Mouse (Mus musculus) CH12.LX (cell line): ENCODE data around the gene Emilin3.

Experiments
- CTCF ChIP-seq, 2 experiments: IDR thresholded peaks in 1 of 2; conservative IDR thresholded peaks in 1 of 2; 2 replicates each; pipeline ENCODE4 v1.5.1; 2011 to 2012; ENCODE audit warnings: low read depth in 2 of 2, low read length in 2 of 2, improper control_type of control experiment in 1 of 2, inconsistent platforms in 1 of 2, mild to moderate bottlenecking in 1 of 2, moderate library complexity in 1 of 2
- ELF1 ChIP-seq: IDR thresholded peaks from 2 replicates; pipeline ENCODE4 v1.6.1; 2014; ENCODE audit warnings: low read depth, mild to moderate bottlenecking, inconsistent platforms, low read length, improper control_type of control experiment
- GABPA ChIP-seq: IDR thresholded peaks from 2 replicates; pipeline ENCODE4 v1.6.1; 2012; ENCODE audit warnings: low read depth, low read length, improper control_type of control experiment, inconsistent platforms; ENCODE audit not compliant: insufficient replicate concordance
- HCFC1 ChIP-seq: IDR thresholded peaks from 2 replicates; pipeline ENCODE4 v1.6.1; 2012; ENCODE audit warnings: low read depth, mild to moderate bottlenecking, inconsistent platforms, low read length, improper control_type of control experiment
- MAX ChIP-seq: IDR thresholded peaks from 2 replicates; pipeline ENCODE4 v1.6.1; 2011; ENCODE audit warnings: low read length, improper control_type of control experiment
- MYC ChIP-seq: IDR thresholded peaks from 2 replicates; pipeline ENCODE4 v1.6.1; 2011; ENCODE audit warnings: low read depth, mild to moderate bottlenecking, improper control_type of control experiment, low read length
- POLR2A ChIP-seq: IDR thresholded peaks from 2 replicates; pipeline ENCODE4 v1.6.1; 2011; ENCODE audit warnings: low read depth, mild to moderate bottlenecking, improper control_type of control experiment, low read length
- RAD21 ChIP-seq: IDR thresholded peaks from 2 replicates; pipeline ENCODE4 v1.6.1; 2011; ENCODE audit warnings: low read depth, mild to moderate bottlenecking, low read length, improper control_type of control experiment, moderate library complexity
- TBP ChIP-seq: conservative IDR thresholded peaks from 2 replicates; pipeline ENCODE4 v1.6.1; 2011; ENCODE audit warnings: low read depth, low read length, improper control_type of control experiment
- TCF12 ChIP-seq: IDR thresholded peaks from 2 replicates; pipeline ENCODE4 v1.6.1; 2014; ENCODE audit warnings: low read depth, mild to moderate bottlenecking, inconsistent platforms, low read length, improper control_type of control experiment
- UBTF ChIP-seq: IDR thresholded peaks from 2 replicates; pipeline ENCODE4 v1.6.1; 2012; ENCODE audit warnings: low read depth, mild to moderate bottlenecking, inconsistent platforms, low read length, improper control_type of control experiment, moderate library complexity

GRCm38 (mm10) chr2:160915821-160916610 is 3.9 kb upstream of the Emilin3 start:
- TF ChIP-seq POLR2A (no peak), RAD21 (no peak), CTCF (conservative IDR thresholded peaks at IDR 0.05 in 1 of 2, IDR thresholded peaks at IDR 0.05 in 1 of 2; ENCODE audit: low read depth in 2 of 2, low read length in 2 of 2) (no peak), UBTF (no peak), MAX (no peak), HCFC1 (no peak), TCF12 (no peak), MYC (no peak), GABPA (no peak), ELF1 (no peak), TBP (no peak)
